Mouse (Mus musculus) kidney, embryonic 14.5 days (tissue): ENCODE results near the gene Mob3b. TPM values are rescaled to one million over a fixed set of nuclear protein-coding genes. Genes with fewer than 3 reads are reported as not detected.

ENCODE experiments used
- ATAC-seq: fragments of 200-750 bp; cut with Nextera tagmentation; 2 replicates; pipeline ENCODE4 v1.8.0; 2017; ENCODE audit warnings: moderate number of reproducible peaks, mild to moderate bottlenecking, moderate TSS enrichment, moderate library complexity; ENCODE audit not compliant: low FRiP score, low TSS enrichment
- H3K27ac ChIP-seq: fragments of 300-500 bp; sonication (generic); 2 replicates; pipeline ENCODE4 v1.5.1; 2014; ENCODE audit warnings: low read depth, mild to moderate bottlenecking, low read length, moderate library complexity, mixed read lengths
- H3K27me3 ChIP-seq: fragments of 300-500 bp; sonication (generic); 2 replicates; pipeline ENCODE4 v1.6.1; 2014; ENCODE audit warnings: mild to moderate bottlenecking, low read length; ENCODE audit not compliant: control insufficient read depth, insufficient read depth
- H3K36me3 ChIP-seq: fragments of 300-500 bp; sonication (generic); 2 replicates; pipeline ENCODE4 v1.6.1; 2014; ENCODE audit warnings: low read length, mixed read lengths; ENCODE audit not compliant: control insufficient read depth, insufficient read depth
- H3K4me1 ChIP-seq: fragments of 300-500 bp; sonication (generic); 2 replicates; pipeline ENCODE4 v1.6.1; 2014; ENCODE audit warnings: low read length, mixed read lengths; ENCODE audit not compliant: control insufficient read depth, insufficient read depth
- H3K4me2 ChIP-seq: fragments of 300-500 bp; sonication (generic); replicated peaks from 2 replicates; pipeline ENCODE4 v1.6.1; 2014; ENCODE audit warnings: low read depth, mild to moderate bottlenecking, low read length
- H3K4me3 ChIP-seq: fragments of 300-500 bp; sonication (generic); 2 replicates; pipeline ENCODE4 v1.5.1; 2014; ENCODE audit warnings: mild to moderate bottlenecking, low read length
- H3K9ac ChIP-seq: fragments of 300-500 bp; sonication (generic); 2 replicates; pipeline ENCODE4 v1.6.1; 2014; ENCODE audit warnings: low read depth, mild to moderate bottlenecking, low read length, moderate library complexity
- H3K9me3 ChIP-seq: fragments of 300-500 bp; sonication (generic); 2 replicates; pipeline ENCODE4 v1.6.1; 2016; ENCODE audit warnings: low read length; ENCODE audit not compliant: control insufficient read depth
- WGBS: fragments of 180-500 bp; shearing (Covaris S2); extraction: QIAGEN DNeasy Blood & Tissue Kit; methylation state at CpG from one replicate; pipeline ENCODE4 v1.1.7; 2014; 5-methylcytosine and 5-hydroxymethylcytosine counted together
- polyA plus RNA-seq: library from polyadenylated mRNA; unstranded; fragments of >200 nt; fragmentation: Nextera tagmentation; extraction: Ambion mirVana; gene quantifications from 2 replicates; pipeline ENCODE4 v1.2.1, GENCODE M21; 2014

Gene Mob3b
- polyA plus RNA-seq, 1 experiment from 2014 or later: 13.3 TPM

- H3K36me3 ChIP-seq: no peaks in the 10 kb centered on the region
Observed at GRCm38 (mm10) chr4:35018416-35018815, 138.9 kb downstream of the Mob3b start.

GRCm38 (mm10) chr4:35012401-35013307 is 144.6 kb downstream of the Mob3b start:
- Histone ChIP-seq H3K4me3 (no peak overlapping the region), H3K4me1 (0 out of 2 replicates have a peak, but pooled peaks cover 3% of the 10 kb centered on the region), H3K9ac (no peak overlapping the region), H3K27me3 (0 out of 2 replicates have a peak, but pooled peaks cover 4% of the 10 kb centered on the region), H3K36me3 (no peaks in the 10 kb centered on the region), H3K27ac (peak overlapping the region; percentile 13; the same call in 1 of the 2 replicates), H3K4me2 (no peak overlapping the region), H3K9me3 (no peaks in the 10 kb centered on the region)
- ATAC-seq: peak; percentile 92
- WGBS: 7% methylated on average over 10 of the region's 10 CpGs

More at GRCm38 (mm10) chr4:35018416-35018815, 138.9 kb downstream of the Mob3b start:
- no peak for ATAC-seq
- Histone ChIP-seq H3K27ac (no peak overlapping the region), H3K9me3 (no peaks in the 10 kb centered on the region), H3K4me3 (no peak overlapping the region), H3K4me2 (no peak overlapping the region), H3K9ac (no peak overlapping the region), H3K4me1 (no peaks in the 10 kb centered on the region), H3K27me3 (0 out of 2 replicates have a peak, but pooled peaks cover 4% of the 10 kb centered on the region)
- 83% methylated on average over 1 of the region's 1 CpGs for WGBS

GRCm38 (mm10) chr4:35006541-35007260 is 150.6 kb downstream of the Mob3b start:
- 39% methylated on average over 11 of the region's 11 CpGs for WGBS
- no peaks in the 10 kb centered on the region for H3K27me3 ChIP-seq
- ATAC-seq: peak; percentile 43; the same call in 1 of the 2 replicates
- H3K9ac ChIP-seq: no peak overlapping the region
- no peaks in the 10 kb centered on the region for H3K36me3 ChIP-seq
- no peaks in the 10 kb centered on the region for H3K9me3 ChIP-seq
- no peak overlapping the region for H3K4me3 ChIP-seq
- H3K4me2 ChIP-seq: no peak overlapping the region
- 0 out of 2 replicates have a peak, but pooled peaks cover 5% of the 10 kb centered on the region for H3K4me1 ChIP-seq
- no peak overlapping the region for H3K27ac ChIP-seq

- H3K9me3 ChIP-seq: no peaks in the 10 kb centered on the region
- 57% methylated on average over 6 of the region's 6 CpGs for WGBS
- no peak overlapping the region for H3K9ac ChIP-seq
- no peak overlapping the region for H3K4me2 ChIP-seq
- ATAC-seq: no peak
- no peaks in the 10 kb centered on the region for H3K36me3 ChIP-seq
- no peaks in the 10 kb centered on the region for H3K27me3 ChIP-seq
- H3K4me1 ChIP-seq: 0 out of 2 replicates have a peak, but pooled peaks cover 5% of the 10 kb centered on the region
- no peak overlapping the region for H3K27ac ChIP-seq
- H3K4me3 ChIP-seq: no peak overlapping the region
Observed at GRCm38 (mm10) chr4:35006056-35006455, 151.2 kb downstream of the Mob3b start.

GRCm38 (mm10) chr4:35005068-35005769 is 152.1 kb downstream of the Mob3b start:
- Histone ChIP-seq H3K4me1 (0 out of 2 replicates have a peak, but pooled peaks cover 5% of the 10 kb centered on the region), H3K4me3 (no peak overlapping the region), H3K9ac (no peak overlapping the region), H3K27ac (no peak overlapping the region), H3K27me3 (no peaks in the 10 kb centered on the region), H3K9me3 (no peaks in the 10 kb centered on the region), H3K36me3 (no peaks in the 10 kb centered on the region), H3K4me2 (no peak overlapping the region)
- ATAC-seq: no peak
- WGBS: 57% methylated on average over 5 of the region's 5 CpGs

- no peak overlapping the region for H3K4me3 ChIP-seq
- no peak for ATAC-seq
- no peak overlapping the region for H3K4me2 ChIP-seq
- H3K27ac ChIP-seq: no peak overlapping the region
- WGBS: 70% methylated on average over 8 of the region's 8 CpGs
- H3K4me1 ChIP-seq: 0 out of 2 replicates have a peak, but pooled peaks cover 5% of the 10 kb centered on the region
- no peaks in the 10 kb centered on the region for H3K9me3 ChIP-seq
- no peak overlapping the region for H3K9ac ChIP-seq
- H3K27me3 ChIP-seq: no peaks in the 10 kb centered on the region
- no peaks in the 10 kb centered on the region for H3K36me3 ChIP-seq
Observed at GRCm38 (mm10) chr4:35004473-35004872, 152.8 kb downstream of the Mob3b start.

- Histone ChIP-seq H3K27ac (no peak overlapping the region), H3K36me3 (no peaks in the 10 kb centered on the region), H3K9me3 (no peaks in the 10 kb centered on the region), H3K4me3 (no peak overlapping the region), H3K9ac (no peak overlapping the region), H3K4me2 (no peak overlapping the region), H3K4me1 (0 out of 2 replicates have a peak, but pooled peaks cover 5% of the 10 kb centered on the region), H3K27me3 (no peaks in the 10 kb centered on the region)
- WGBS: 90% methylated on average over 8 of the region's 8 CpGs
- no peak for ATAC-seq
Observed at GRCm38 (mm10) chr4:35003550-35004326, 153.5 kb downstream of the Mob3b start.

GRCm38 (mm10) chr4:34996616-34997015 is 160.7 kb downstream of the Mob3b start:
- no peaks in the 10 kb centered on the region for H3K36me3 ChIP-seq
- no peak overlapping the region for H3K4me2 ChIP-seq
- H3K9me3 ChIP-seq: no peaks in the 10 kb centered on the region
- H3K27ac ChIP-seq: no peak overlapping the region
- ATAC-seq: no peak
- H3K4me3 ChIP-seq: no peak overlapping the region
- H3K4me1 ChIP-seq: peaks cover 13% of the 10 kb centered on the region; the same call in 1 of the 2 replicates
- no peaks in the 10 kb centered on the region for H3K27me3 ChIP-seq
- WGBS: 89% methylated on average over 7 of the region's 7 CpGs
- no peak overlapping the region for H3K9ac ChIP-seq
